Mouse (Mus musculus): ENCODE results near the gene Ubtf.

Gene Ubtf

GRCm38 (mm10) chr11:102347683-102348082 is 28.1 kb upstream of the Ubtf start:
- no peak for DNase-seq (ENCODE audit: extremely low read depth, low read depth, low spot score)

GRCm38 (mm10) chr11:102346926-102347325 is 27.4 kb upstream of the Ubtf start:
- DNase-seq (ENCODE audit: extremely low read depth, low read depth, low spot score) = no peak

- no peak for DNase-seq (ENCODE audit: extremely low read depth, low read depth, low spot score)
Measured at GRCm38 (mm10) chr11:102344458-102344857, 24.9 kb upstream of the Ubtf start.

GRCm38 (mm10) chr11:102342742-102343141 is 23.2 kb upstream of the Ubtf start:
- no peak for DNase-seq (ENCODE audit: extremely low read depth, low read depth, low spot score)

GRCm38 (mm10) chr11:102341101-102341500 is 21.6 kb upstream of the Ubtf start:
- no peak for DNase-seq (ENCODE audit: extremely low read depth, low read depth, low spot score)

- no peak for DNase-seq (ENCODE audit: extremely low read depth, low read depth, low spot score)
Measured at GRCm38 (mm10) chr11:102339624-102340023, 20.1 kb upstream of the Ubtf start.

GRCm38 (mm10) chr11:102339195-102339594 is 19.7 kb upstream of the Ubtf start:
- DNase-seq (ENCODE audit: extremely low read depth, low read depth, low spot score) = no peak

GRCm38 (mm10) chr11:102338561-102338960 is 19.0 kb upstream of the Ubtf start:
- no peak for DNase-seq (ENCODE audit: extremely low read depth, low read depth, low spot score)

GRCm38 (mm10) chr11:102337921-102338320 is 18.4 kb upstream of the Ubtf start:
- no peak for DNase-seq (ENCODE audit: extremely low read depth, low read depth, low spot score)

GRCm38 (mm10) chr11:102336191-102336590 is 16.6 kb upstream of the Ubtf start:
- no peak for DNase-seq (ENCODE audit: extremely low read depth, low read depth, low spot score)

GRCm38 (mm10) chr11:102334973-102335700 is 15.6 kb upstream of the Ubtf start:
- no peak for DNase-seq (ENCODE audit: extremely low read depth, low read depth, low spot score)

GRCm38 (mm10) chr11:102334010-102334409 is 14.5 kb upstream of the Ubtf start:
- DNase-seq (ENCODE audit: extremely low read depth, low read depth, low spot score) = no peak

GRCm38 (mm10) chr11:102333061-102333460 is 13.5 kb upstream of the Ubtf start:
- DNase-seq (ENCODE audit: extremely low read depth, low read depth, low spot score) = no peak

GRCm38 (mm10) chr11:102331806-102332205 is 12.3 kb upstream of the Ubtf start:
- no peak for DNase-seq (ENCODE audit: extremely low read depth, low read depth, low spot score)

- no peak for DNase-seq (ENCODE audit: extremely low read depth, low read depth, low spot score)
Measured at GRCm38 (mm10) chr11:102330039-102330438, 10.5 kb upstream of the Ubtf start.

GRCm38 (mm10) chr11:102329518-102329917 is 10.0 kb upstream of the Ubtf start:
- no peak for DNase-seq (ENCODE audit: extremely low read depth, low read depth, low spot score)

- no peak for DNase-seq (ENCODE audit: extremely low read depth, low read depth, low spot score)
Measured at GRCm38 (mm10) chr11:102327839-102328238, 8.3 kb upstream of the Ubtf start.

- no peak for DNase-seq (ENCODE audit: extremely low read depth, low read depth, low spot score)
Measured at GRCm38 (mm10) chr11:102327250-102327649, 7.7 kb upstream of the Ubtf start.

- no peak for DNase-seq (ENCODE audit: extremely low read depth, low read depth, low spot score)
Measured at GRCm38 (mm10) chr11:102323516-102323915, 4.0 kb upstream of the Ubtf start.

- no peak for DNase-seq (ENCODE audit: extremely low read depth, low read depth, low spot score)
Measured at GRCm38 (mm10) chr11:102321931-102322330, 2.4 kb upstream of the Ubtf start.

- no peak for DNase-seq (ENCODE audit: extremely low read depth, low read depth, low spot score)
Measured at GRCm38 (mm10) chr11:102320686-102321005, 1.1 kb upstream of the Ubtf start.

- no peak for DNase-seq (ENCODE audit: extremely low read depth, low read depth, low spot score)
Measured at GRCm38 (mm10) chr11:102319941-102320685, 571 bp upstream of the Ubtf start.
